Comparison of ENCODE assay signal across 22 mouse cellular contexts in the genomic region with DNA sequence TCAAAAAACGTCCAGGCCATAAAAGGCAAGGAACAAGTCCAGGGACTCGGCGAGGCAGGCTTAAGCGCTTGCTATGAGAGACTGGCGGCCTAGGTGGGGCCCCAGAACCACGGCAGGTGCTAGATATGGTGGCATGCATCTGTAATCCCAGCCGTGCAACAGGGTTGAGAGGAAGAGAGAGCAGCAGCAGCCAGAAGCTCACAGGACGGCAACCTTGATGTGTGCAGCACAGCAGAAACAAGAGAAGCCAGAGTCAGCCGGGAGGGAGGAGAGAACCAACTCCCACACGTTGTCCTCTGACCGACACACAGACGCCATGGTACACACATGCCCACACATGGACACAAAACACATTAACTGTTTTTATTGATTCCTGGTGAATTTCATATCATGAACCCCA.
"Had no signal": no experiment of that assay in that cellular context is flagged by ENCODE, and none has a peak within 500 bp of the region (broad histone marks: within the 10 kb centered on the region; RNA-seq: fewer than 3 reads in every experiment).

No protein-coding gene starts in this region.

- ATAC-seq: intestine, postnatal 0 days; liver, embryonic 12.5 days had no signal

- H3K4me1 ChIP-seq: liver, embryonic 12.5 days; liver, embryonic 15.5 days had no signal

- H3K4me3 ChIP-seq: layer of hippocampus, adult 2 months; limb, embryonic 10.5 days; limb, embryonic 13.5 days; liver, embryonic 12.5 days; liver, embryonic 15.5 days; lung, embryonic 15.5 days; megakaryocyte, embryonic 14.5 days; midbrain, embryonic 10.5 days; neural tube, embryonic 12.5 days; neural tube, embryonic 15.5 days; stomach, embryonic 15.5 days had no signal

- H3K27me3 ChIP-seq: limb, embryonic 13.5 days; liver, embryonic 12.5 days; liver, embryonic 15.5 days; lung, embryonic 15.5 days; neural tube, embryonic 12.5 days; neural tube, embryonic 15.5 days; stomach, embryonic 15.5 days had no signal

- H3K9me3 ChIP-seq: limb, embryonic 10.5 days; limb, embryonic 13.5 days; liver, embryonic 12.5 days; liver, embryonic 15.5 days; lung, embryonic 15.5 days; megakaryocyte, embryonic 14.5 days; midbrain, embryonic 10.5 days; neural tube, embryonic 12.5 days; neural tube, embryonic 15.5 days; stomach, embryonic 15.5 days had no signal

- H3K36me3 ChIP-seq: limb, embryonic 10.5 days; limb, embryonic 13.5 days; liver, embryonic 12.5 days; liver, embryonic 15.5 days; lung, embryonic 15.5 days; midbrain, embryonic 10.5 days; neural tube, embryonic 12.5 days; neural tube, embryonic 15.5 days; stomach, embryonic 15.5 days had no signal

- H3K27ac ChIP-seq: layer of hippocampus, adult 2 months; liver, embryonic 12.5 days; liver, embryonic 15.5 days; lung, embryonic 15.5 days; midbrain, embryonic 10.5 days; neural tube, embryonic 12.5 days; neural tube, embryonic 15.5 days; stomach, embryonic 15.5 days had no signal

- DNase-seq: layer of hippocampus, adult 9-11 months; liver; lung, adult 18-20 months; lung, postnatal 10 days; lung, postnatal 36 days; midbrain, embryonic 14.5 days; retina, postnatal 1 day; right cerebral cortex, postnatal 25 days; spleen, adult 18-20 months; thymus, postnatal 25 days had no signal

- H3K9ac ChIP-seq: limb, embryonic 13.5 days; liver, embryonic 12.5 days; liver, embryonic 15.5 days; lung, embryonic 15.5 days; neural tube, embryonic 12.5 days; neural tube, embryonic 15.5 days; stomach, embryonic 15.5 days had no signal

- H3K4me2 ChIP-seq: limb, embryonic 13.5 days; liver, embryonic 12.5 days; liver, embryonic 15.5 days; lung, embryonic 15.5 days; neural tube, embryonic 12.5 days; neural tube, embryonic 15.5 days; stomach, embryonic 15.5 days had no signal
